Mouse (Mus musculus) brain, embryonic 14.5 days (tissue): ENCODE measurements at regions not wholly inside any gene's neighbourhood (a gene's known extent, or its start where the extent isn't known, plus 50 kb on each side); places are given as distances from the start of the nearest gene placed in this dataset.
A peak's percentile ranks its signal among the peaks of the same experiment; 100 is the strongest.

Source experiments
- DNase-seq: peaks from one replicate; pipeline ENCODE4 v3.0.0-alpha.2; 2011; ENCODE audit warnings: low read depth
- CTCF ChIP-seq: fragments of 200-500 bp; IDR thresholded peaks from 2 replicates; pipeline ENCODE4 v1.5.1; 2012; ENCODE audit warnings: inconsistent platforms, mild to moderate bottlenecking, moderate library complexity, borderline replicate concordance; ENCODE audit not compliant: insufficient read depth, insufficient read length; ENCODE audit errors: extremely low read depth
- POLR2A ChIP-seq: fragments of 200-500 bp; IDR thresholded peaks from 2 replicates; pipeline ENCODE4 v1.6.1; 2012; ENCODE audit warnings: mild to moderate bottlenecking, inconsistent platforms, borderline replicate concordance; ENCODE audit not compliant: poor library complexity, insufficient read depth, insufficient read length, severe bottlenecking; ENCODE audit errors: extremely low read depth

DNA sequence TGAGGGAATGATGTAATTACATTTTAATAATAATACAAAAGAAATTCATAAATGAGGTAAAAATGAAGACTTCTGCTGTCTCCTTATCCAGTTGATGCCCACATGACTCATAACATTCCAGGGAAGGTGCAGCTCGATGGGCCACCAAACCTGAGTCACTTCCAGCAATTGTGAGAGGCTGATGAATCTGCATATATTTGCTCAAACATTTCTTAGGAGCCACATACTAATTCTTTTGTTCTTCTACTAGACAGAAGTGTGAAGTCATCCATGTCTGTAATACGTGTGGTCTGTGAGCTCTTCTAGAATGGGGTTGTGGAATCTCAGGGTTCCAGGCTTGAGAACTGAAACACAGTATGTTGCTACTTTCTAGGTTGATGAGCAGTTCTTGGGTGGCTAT is 180.1 kb upstream of the Egfl6 start:
- TF ChIP-seq CTCF = no peak
- TF ChIP-seq POLR2A = no peak
- DNase-seq = no peak

DNA sequence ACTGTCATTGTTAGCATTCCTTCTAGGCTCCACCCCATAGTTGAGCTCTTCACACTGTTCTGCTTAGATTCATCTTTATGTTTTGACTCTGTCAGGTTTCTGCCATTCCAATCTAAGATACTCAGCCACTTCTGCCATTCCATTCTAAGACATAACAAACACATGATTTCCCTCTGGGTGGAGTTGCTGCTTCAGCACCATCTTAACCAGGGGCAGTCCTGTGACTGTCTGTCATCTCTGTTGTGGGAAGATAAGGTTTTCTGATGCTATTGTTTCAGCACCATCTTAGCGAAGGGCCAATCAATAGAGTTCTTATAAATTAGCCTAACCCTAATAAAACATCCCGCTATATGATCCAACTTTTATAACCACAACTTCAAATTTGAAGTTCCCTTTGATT is 176.6 kb upstream of the Egfl6 start:
- TF ChIP-seq POLR2A (no peak), CTCF (no peak)
- no peak for DNase-seq

DNA sequence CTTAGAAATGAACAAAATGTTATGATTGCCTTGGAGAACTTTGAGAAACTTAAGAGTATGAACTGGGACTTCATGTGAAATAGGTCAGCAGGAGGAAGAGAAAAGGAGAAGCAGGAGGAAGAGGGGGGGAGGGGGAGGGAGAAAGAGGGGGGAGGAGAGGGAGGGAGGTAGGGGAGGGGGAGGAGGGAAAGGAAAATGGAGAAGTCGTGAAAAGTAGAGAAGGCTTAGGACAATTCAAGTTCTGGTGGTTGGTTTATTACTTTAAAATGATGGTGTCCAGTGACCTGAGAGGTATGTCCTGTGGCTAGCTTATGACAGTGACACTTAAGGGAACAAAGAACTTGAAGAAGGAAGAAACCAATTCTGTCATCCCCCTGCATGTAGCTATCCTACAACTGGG is 171.6 kb upstream of the Egfl6 start:
- no peak for TF ChIP-seq POLR2A
- TF ChIP-seq CTCF = no peak
- no peak for DNase-seq

DNA sequence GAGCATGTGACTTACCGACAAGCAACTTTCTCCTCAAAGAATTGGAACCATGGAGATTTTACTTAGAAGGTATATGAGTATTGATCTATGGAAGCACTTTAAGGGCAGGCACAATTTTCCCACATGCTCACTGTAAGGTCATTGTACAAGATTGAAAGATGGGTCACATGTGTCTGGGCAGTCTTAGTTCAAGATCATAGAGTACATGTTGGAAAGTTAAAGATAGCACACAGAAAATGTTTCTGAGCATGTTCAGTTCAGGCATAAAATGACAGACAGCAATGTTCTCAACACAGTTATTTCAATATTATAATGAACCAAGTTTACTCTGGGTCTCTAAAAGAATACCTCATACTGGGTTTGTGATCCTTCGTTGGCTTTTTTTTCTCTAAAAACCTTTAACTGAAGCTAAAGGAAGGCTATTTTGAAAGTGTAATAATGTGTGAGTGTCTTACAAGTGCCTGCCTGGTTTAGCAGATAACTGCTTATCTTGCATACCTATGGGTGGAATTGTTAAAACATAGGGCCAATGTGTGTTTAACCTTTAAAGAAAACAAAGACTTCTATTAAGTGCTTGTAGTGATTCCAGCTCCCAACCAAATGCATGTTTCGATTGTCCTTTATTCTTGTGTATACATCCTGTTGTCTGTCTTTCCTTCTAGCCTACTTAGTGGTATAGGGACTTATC is 169.6 kb upstream of the Egfl6 start:
- no peak for TF ChIP-seq POLR2A
- DNase-seq = no peak

DNA sequence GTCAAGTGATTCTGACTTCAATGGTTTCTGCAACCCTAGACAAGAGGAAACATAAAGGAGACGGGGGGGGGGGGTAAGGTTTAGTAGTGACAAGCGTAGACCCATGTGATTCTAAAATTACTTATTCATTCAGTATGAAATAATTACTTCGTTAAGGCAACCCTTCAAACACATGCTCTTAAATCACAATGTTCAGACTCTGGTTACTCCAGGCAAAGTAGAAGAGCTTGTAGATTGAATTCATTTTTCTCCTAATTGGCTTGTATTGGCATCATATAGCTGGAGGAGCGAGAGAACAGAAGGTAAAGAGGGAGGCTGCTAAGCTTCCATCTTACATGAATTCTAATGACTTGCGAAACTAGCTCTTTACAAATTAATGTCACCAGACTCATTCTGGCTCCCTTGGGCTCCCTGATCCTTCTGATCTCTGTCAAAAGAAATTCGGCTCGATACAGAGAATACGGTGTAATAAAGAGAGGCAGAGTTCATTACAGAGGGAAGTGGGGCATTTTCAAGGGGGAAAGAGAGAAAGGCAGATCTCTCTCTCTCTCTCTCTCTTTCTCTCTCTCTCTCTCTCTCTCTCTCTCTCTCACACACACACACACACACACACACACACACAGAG is 163.6 kb upstream of the Egfl6 start:
- TF ChIP-seq POLR2A (no peak), CTCF (no peak)
- DNase-seq = peak; percentile 89

DNA sequence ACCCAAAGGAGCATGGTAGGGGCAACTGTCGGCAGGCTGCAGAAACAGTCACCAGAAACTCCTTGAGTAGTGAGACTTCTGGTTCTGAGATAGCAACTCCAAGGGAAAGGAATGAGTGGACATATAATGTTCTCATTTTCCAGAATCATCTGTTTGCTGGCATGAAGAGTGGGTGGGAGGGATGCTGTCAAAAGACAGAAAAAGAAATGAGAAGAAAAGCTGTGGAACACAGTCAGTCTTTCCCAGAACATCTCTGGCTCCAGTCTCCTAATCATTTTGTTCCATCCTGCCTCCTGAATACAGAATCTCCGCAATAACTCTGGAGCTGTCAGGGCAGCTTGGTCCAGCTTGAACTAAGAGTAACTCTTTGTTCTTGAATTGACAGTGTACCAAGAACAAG is 145.8 kb upstream of the Egfl6 start:
- no peak for TF ChIP-seq POLR2A
- no peak for TF ChIP-seq CTCF
- DNase-seq = no peak

DNA sequence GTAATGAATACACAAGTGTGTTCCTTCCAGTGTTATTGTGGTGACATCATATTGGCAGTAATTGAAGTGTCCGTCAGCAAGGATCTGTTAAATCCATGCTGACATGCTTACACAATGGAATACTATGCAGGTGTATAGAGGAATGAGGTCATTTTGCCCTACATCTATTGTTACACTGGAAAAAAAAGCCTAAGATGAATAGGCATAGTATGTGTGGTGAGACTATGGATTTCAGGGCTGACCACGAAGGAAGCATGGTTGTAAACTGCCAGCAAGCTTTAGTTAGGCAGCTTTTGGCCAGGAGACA is 143.1 kb upstream of the Egfl6 start:
- no peak for DNase-seq
- TF ChIP-seq POLR2A = no peak
- no peak for TF ChIP-seq CTCF

DNA sequence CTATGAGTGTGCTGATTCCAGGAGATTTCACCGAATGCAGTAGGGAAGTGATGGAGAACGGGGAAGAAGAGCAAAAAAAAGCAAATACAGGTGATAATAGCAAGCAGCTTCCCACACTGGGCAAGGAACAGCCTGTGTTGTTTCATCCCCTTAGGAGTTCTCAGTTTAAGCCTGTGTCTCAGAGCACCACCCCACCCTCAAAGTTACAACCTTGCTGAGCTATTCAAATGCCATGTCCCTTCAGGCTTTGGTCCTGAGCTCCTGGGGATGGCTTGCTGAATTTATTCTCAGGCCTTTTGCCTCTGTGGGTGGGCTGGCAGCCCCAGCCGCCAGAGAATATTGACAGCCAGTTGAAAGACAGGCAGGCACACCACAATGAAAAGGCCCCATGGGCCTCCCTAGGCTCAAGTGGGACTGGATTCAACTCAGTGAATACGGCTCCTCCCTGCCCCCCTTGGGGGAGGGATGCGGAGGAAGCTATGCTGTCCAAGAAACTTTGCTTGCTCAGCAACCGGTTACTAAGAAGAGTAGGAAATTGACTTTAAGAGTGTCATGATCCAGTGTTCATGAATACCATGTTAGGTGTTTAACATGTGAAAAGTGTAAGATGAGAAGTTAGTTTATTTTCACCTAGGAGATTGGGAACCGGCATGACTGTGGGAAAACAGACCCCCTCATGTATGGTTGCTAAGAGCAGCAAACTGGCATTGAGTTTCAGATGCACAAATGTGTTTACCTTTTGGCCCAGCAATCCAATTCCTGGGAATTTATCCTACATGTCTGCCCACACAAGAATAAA is 142.5 kb upstream of the Egfl6 start:
- no peak for TF ChIP-seq POLR2A
- no peak for TF ChIP-seq CTCF
- peak; percentile 83 for DNase-seq

DNA sequence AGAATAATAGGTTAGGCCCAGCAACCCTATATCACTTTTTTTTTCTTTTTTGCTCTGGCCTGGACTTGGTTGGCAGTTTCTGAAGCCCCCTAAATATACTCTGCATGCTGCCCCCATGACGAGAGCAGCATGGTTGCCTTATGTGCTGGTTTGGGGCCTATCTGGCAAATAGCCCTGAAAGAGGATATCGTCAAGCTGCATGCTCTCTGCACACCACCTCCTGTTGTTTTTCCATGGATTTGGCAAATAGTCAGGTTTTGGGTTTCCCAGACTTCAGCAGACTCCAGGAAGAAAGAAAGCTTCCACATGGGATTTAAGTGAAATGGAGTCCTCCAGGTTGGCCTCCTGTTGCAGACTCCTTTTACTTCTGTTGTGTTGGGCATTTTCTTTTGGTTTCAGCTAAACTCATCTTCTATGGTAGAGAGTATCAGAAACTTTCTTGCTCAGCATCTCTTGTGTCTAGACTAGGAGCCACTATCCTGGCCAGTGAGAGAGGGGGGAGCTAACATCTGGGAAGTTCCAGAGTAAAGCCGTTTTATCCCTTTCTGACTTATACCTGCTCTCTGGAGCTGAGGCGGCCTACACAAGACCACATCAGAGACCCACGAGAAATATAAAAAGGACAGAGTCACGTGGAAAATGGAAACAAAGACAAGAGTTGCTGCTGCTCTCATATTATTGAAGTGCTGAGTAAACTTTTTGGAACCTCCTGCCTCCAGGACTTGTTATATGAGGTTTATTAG is 140.4 kb upstream of the Egfl6 start:
- peak; percentile 56 for DNase-seq
- TF ChIP-seq CTCF = no peak
- no peak for TF ChIP-seq POLR2A

DNA sequence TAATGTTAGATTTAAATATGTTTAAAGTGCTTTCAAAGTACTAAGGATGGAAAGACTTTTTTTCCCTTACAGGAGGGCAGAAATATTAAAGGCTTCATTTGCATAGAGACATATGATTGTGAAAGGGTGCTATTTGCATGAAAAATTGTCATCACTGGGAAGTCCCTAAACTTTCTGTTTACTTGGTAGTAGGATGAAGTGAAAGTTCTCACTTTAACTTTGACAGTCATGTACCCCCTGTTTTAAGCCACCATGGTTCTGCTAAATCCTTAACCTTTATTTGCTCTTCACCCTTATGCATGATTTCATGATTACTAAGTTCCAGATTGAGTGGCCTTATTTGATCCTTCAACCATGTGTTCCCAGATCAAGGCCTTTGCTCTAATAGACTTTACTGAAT is 132.6 kb upstream of the Egfl6 start:
- DNase-seq = no peak

DNA sequence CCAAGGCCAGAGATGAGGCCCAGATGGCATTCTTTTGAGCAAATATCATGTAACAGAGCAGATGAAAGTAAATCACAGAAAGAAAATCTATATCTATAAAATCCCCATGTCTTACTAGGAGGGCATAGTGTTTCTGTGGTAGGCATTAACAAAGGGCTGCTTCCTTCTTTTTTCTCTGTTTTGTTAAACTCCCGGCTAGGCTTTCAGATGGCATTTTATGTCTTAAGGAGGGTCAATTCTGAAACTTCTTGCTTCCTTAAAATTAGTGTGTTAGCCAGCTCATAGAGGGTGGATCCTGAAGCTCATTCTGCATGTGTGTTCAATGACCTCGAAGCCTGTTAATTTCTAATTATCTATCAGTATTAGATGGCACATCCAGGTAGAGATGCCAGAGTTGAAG is 123.8 kb upstream of the Egfl6 start:
- DNase-seq = no peak
- TF ChIP-seq POLR2A (no peak), CTCF (no peak)

More for the DNA sequence above, 132.6 kb upstream of the Egfl6 start:
- no peak for TF ChIP-seq CTCF
- no peak for TF ChIP-seq POLR2A
